Mouse (Mus musculus) 416B (cell line): ENCODE measurements around the gene Pdrg1.

ENCODE experiments used
- DNase-seq: peaks from one replicate; pipeline ENCODE4 v3.0.0; 2011; ENCODE audit warnings: low read depth

Pdrg1 gene

GRCm38 (mm10) chr2:153031126-153032082 is 16.2 kb upstream of the Pdrg1 start, which contains the start of gene Xkr7:
Gene Xkr7 (plus strand): TSS chr2:153031852.
- no peak for DNase-seq

- no peak for DNase-seq
Measured at GRCm38 (mm10) chr2:153030422-153030821, 15.2 kb upstream of the Pdrg1 start.

GRCm38 (mm10) chr2:153027501-153027900 is 12.3 kb upstream of the Pdrg1 start:
- DNase-seq = no peak

- no peak for DNase-seq
Measured at GRCm38 (mm10) chr2:153026052-153026451, 10.8 kb upstream of the Pdrg1 start.

GRCm38 (mm10) chr2:153022855-153023254 is 7.6 kb upstream of the Pdrg1 start:
- no peak for DNase-seq

GRCm38 (mm10) chr2:153021163-153021562 is 5.9 kb upstream of the Pdrg1 start:
- DNase-seq = peak; percentile 77

- DNase-seq = no peak
Measured at GRCm38 (mm10) chr2:153019355-153019754, 4.1 kb upstream of the Pdrg1 start.

- no peak for DNase-seq
Measured at GRCm38 (mm10) chr2:153016786-153017185, 1.6 kb upstream of the Pdrg1 start.

- no peak for DNase-seq
Measured at GRCm38 (mm10) chr2:153015804-153016203, 577 bp upstream of the Pdrg1 start.

GRCm38 (mm10) chr2:153013724-153014515 is 1.3 kb downstream of the Pdrg1 start:
- DNase-seq = peak; percentile 64

- DNase-seq = no peak
Measured at GRCm38 (mm10) chr2:153009192-153009973, 5.8 kb downstream of the Pdrg1 start.

GRCm38 (mm10) chr2:153005981-153006380 is 9.2 kb downstream of the Pdrg1 start:
- DNase-seq = no peak

GRCm38 (mm10) chr2:153003681-153004338 is 11.4 kb downstream of the Pdrg1 start:
- DNase-seq = peak; percentile 91

- peak; percentile 40 for DNase-seq
Measured at GRCm38 (mm10) chr2:153002492-153003248, 12.6 kb downstream of the Pdrg1 start.

- DNase-seq = no peak
Measured at GRCm38 (mm10) chr2:152997046-152997445, 18.2 kb downstream of the Pdrg1 start.

- no peak for DNase-seq
Measured at GRCm38 (mm10) chr2:152991529-152991928, 23.7 kb downstream of the Pdrg1 start.

GRCm38 (mm10) chr2:152985582-152985981 is 29.6 kb downstream of the Pdrg1 start:
- no peak for DNase-seq

GRCm38 (mm10) chr2:152976991-152977390 is 38.2 kb downstream of the Pdrg1 start:
- DNase-seq = no peak

GRCm38 (mm10) chr2:152965555-152965954 is 49.7 kb downstream of the Pdrg1 start:
- DNase-seq = no peak

GRCm38 (mm10) chr2:152962091-152962793 is 53.0 kb downstream of the Pdrg1 start, which contains the start of gene Ttll9:
Gene Ttll9 (plus strand): TSS chr2:152962485.
- no peak for DNase-seq
